Mouse (Mus musculus): ENCODE measurements at regions not wholly inside any gene's neighbourhood (a gene's known extent, or its start where the extent isn't known, plus 50 kb on each side); places are given as distances from the start of the nearest gene placed in this dataset.

DNA sequence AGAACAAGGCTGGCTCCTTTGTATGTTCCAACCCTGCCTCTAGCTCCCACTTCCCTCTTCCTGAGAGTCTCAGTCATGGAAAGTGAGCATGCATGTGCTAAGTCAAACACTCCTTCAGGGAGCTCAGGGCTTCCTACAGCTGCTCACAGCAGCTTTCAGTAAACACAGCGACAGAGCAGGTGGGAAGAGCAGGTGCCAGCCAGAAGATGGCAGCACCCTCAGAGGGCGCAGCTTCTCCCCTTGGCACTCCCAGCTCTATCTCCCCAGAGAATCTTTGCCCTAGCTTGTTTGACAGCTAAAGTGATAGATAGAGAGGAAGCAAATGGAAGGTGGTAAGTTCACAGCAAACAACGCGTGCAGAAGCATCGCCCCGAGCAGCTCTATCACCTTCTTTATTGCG is 82.8 kb downstream of the Tex29 start:
- TF ChIP-seq RAD21 (IDR thresholded peaks at IDR 0.05; ENCODE audit: low read depth, low read length) (no peak; the same call in 1 of the 2 replicates), POLR2A (IDR thresholded peaks at IDR 0.05; ENCODE audit: low read depth, low read length) (no peak), NRF1 (IDR thresholded peaks at IDR 0.05; ENCODE audit: low read depth, low read length) (no peak), ZNF384 (IDR thresholded peaks at IDR 0.05; ENCODE audit: low read depth, low read length) (no peak)
